Mouse (Mus musculus) liver, adult 2 months (tissue): ENCODE data around the gene 9930111J21Rik1. TPM values are rescaled to one million over a fixed set of nuclear protein-coding genes. Genes with fewer than 3 reads are reported as not detected.
"Not testable (repeated sequence)": the region's sequence is repeated elsewhere in the genome, so short reads cannot be mapped to it uniquely, and the experiment has no call there.

Source experiments
- DNase-seq: peaks from one replicate; pipeline ENCODE4 v3.0.0-alpha.2; 2011; ENCODE audit warnings: low read depth, low spot score; ENCODE audit errors: extremely low read depth
- H3K27ac ChIP-seq: fragments of 200-500 bp; replicated peaks from 2 replicates; pipeline ENCODE4 v1.5.1; 2012; ENCODE audit warnings: low read depth, mild to moderate bottlenecking, control low read depth, inconsistent platforms, low read length; ENCODE audit not compliant: insufficient read depth
- H3K27me3 ChIP-seq: fragments of 200-500 bp; 2 replicates; pipeline ENCODE4 v1.6.1; 2012; ENCODE audit warnings: mild to moderate bottlenecking, moderate library complexity, low read length, inconsistent platforms; ENCODE audit not compliant: control insufficient read depth, insufficient read depth
- H3K36me3 ChIP-seq: fragments of 200-500 bp; 2 replicates; pipeline ENCODE4 v1.6.1; 2012; ENCODE audit warnings: low read length, inconsistent platforms; ENCODE audit not compliant: control insufficient read depth, insufficient read depth
- H3K4me1 ChIP-seq: fragments of 200-500 bp; 2 replicates; pipeline ENCODE4 v1.6.1; 2011; ENCODE audit warnings: low read length; ENCODE audit not compliant: control insufficient read depth, insufficient read depth
- H3K4me3 ChIP-seq: fragments of 200-500 bp; 2 replicates; pipeline ENCODE4 v1.5.1; 2011; ENCODE audit warnings: low read depth, mild to moderate bottlenecking, control low read depth, low read length, moderate library complexity; ENCODE audit not compliant: insufficient read depth
- H3K79me2 ChIP-seq: fragments of 200-500 bp; 2 replicates; pipeline ENCODE4 v1.6.1; 2012; ENCODE audit warnings: inconsistent platforms, mild to moderate bottlenecking, low read length, moderate library complexity; ENCODE audit not compliant: control insufficient read depth, insufficient read depth
- H3K9ac ChIP-seq: fragments of 200-500 bp; 2 replicates; pipeline ENCODE4 v1.6.1; 2012; ENCODE audit warnings: low read depth, mild to moderate bottlenecking, control low read depth, inconsistent platforms, low read length
- CTCF ChIP-seq: fragments of 200-500 bp; IDR thresholded peaks from 2 replicates; pipeline ENCODE4 v1.5.1; 2011; ENCODE audit warnings: low read depth, low read length, control low read depth
- POLR2A ChIP-seq: fragments of 200-500 bp; IDR thresholded peaks from 2 replicates; pipeline ENCODE4 v1.6.1; 2011; ENCODE audit warnings: low read length, control low read depth; ENCODE audit not compliant: insufficient read depth; ENCODE audit errors: extremely low read depth
- WGBS: fragments of 180-500 bp; shearing (Covaris S2); methylation state at CpG from one replicate; pipeline ENCODE4 v1.1.7; 2018; 5-methylcytosine and 5-hydroxymethylcytosine counted together
- polyA plus RNA-seq: library from polyadenylated mRNA; depleted of rRNA; stranded (reverse); fragments of >200 nt; gene quantifications from 2 replicates; pipeline ENCODE4 v1.2.3, GENCODE M21; 2012
- total RNA-seq: library from RNA; depleted of rRNA; stranded (reverse); fragments of >200 nt; gene quantifications from 2 replicates; pipeline ENCODE4 v1.2.3, GENCODE M21; 2014

The 9930111J21Rik1 gene
- total and polyA plus RNA-seq, 2 experiments = 0.48 to 4.1 TPM

DNA sequence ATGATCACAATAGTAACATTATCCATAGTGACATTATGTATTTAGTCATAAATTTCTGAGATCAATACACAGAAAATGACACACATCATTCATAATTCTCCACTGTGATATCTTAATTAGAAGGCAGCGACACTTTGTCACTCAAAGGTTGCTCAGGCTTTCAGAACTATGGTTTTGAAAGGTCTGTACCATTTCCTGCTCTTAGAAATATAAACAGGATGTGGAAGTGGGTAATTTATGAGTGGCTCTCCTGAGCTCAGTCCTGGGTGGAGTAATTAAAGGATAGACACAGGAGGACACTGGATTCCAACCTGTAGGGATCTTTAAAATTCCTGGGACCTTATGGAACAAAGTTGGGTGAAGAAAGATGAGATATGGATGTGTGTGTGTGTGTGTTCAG lies 45.8 kb downstream of the 9930111J21Rik1 start:
- H3K27ac ChIP-seq = not testable (repeated sequence)

DNA sequence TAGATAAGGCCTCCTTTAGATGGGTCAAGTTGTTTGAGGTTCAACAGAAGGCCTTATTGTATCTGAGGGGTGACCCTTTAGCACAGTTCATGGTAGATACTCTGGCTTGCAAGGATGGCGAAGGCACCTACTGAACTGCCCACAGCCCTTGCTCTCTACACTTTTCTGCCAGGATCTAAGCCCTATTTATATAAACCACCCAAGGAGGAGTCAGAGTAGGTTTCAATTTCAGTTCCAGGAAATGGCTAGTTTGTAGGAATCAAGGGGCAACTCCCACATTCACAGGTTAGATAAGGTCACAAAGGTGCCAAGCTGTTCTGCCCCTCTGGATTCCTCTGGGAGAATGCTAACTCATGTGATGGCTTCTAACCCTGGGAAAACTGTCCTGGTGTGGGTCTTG lies 51.1 kb downstream of the 9930111J21Rik1 start:
- not testable (repeated sequence) for H3K27me3 ChIP-seq, H3K9ac ChIP-seq, H3K36me3 ChIP-seq, DNase-seq, H3K4me1 ChIP-seq, H3K79me2 ChIP-seq, H3K4me3 ChIP-seq, H3K27ac ChIP-seq
- WGBS = 89% methylated on average over 1 of the region's 1 CpGs

More for the DNA sequence above, 45.8 kb downstream of the 9930111J21Rik1 start:
- DNase-seq, H3K9ac ChIP-seq, H3K4me3 ChIP-seq, H3K4me1 ChIP-seq, H3K79me2 ChIP-seq, H3K36me3 ChIP-seq, H3K27me3 ChIP-seq: not testable (repeated sequence)
- WGBS = 89% methylated on average over 1 of the region's 1 CpGs

GRCm38 (mm10) chr11:48926437-48926836 lies 52.8 kb downstream of the 9930111J21Rik1 start:
- not testable (repeated sequence) for H3K9ac ChIP-seq, H3K36me3 ChIP-seq, H3K79me2 ChIP-seq, H3K27ac ChIP-seq, H3K4me3 ChIP-seq, H3K4me1 ChIP-seq, DNase-seq, H3K27me3 ChIP-seq

GRCm38 (mm10) chr11:48923818-48924217 lies 55.4 kb downstream of the 9930111J21Rik1 start:
- H3K4me3 ChIP-seq, H3K36me3 ChIP-seq, H3K27ac ChIP-seq, H3K79me2 ChIP-seq, DNase-seq, H3K4me1 ChIP-seq, H3K9ac ChIP-seq, H3K27me3 ChIP-seq: not testable (repeated sequence)
- 80% methylated on average over 5 of the region's 5 CpGs for WGBS

DNA sequence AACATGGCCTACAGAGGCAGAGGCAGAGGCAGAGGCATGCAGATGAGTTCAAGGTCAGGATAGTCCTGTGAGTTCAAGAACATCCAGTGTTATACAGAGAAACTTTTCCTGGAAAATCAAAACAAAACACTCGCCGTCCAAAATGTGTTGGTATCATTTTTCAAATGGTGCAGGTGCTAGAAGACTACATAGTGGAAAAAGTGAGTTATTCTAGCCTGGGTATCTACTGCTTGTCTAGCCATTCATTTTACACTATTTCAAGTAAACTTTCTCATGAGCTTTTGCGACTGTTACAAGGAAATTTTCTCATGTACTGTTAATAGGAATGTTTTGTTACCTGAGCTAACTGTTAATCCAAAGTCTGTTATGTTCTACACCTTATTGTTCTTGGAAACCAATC lies 60.8 kb downstream of the 9930111J21Rik1 start:
- Histone ChIP-seq H3K36me3 (no peaks in the 10 kb centered on the region), H3K79me2 (no peaks in the 10 kb centered on the region), H3K4me3 (no peak overlapping the region), H3K27ac (no peak overlapping the region), H3K4me1 (peaks cover 4% of the 10 kb centered on the region; the same call in 1 of the 2 replicates), H3K9ac (no peak overlapping the region), H3K27me3 (no peaks in the 10 kb centered on the region)
- 89% methylated on average over 3 of the region's 3 CpGs for WGBS
- no peak for DNase-seq
- TF ChIP-seq CTCF = no peak
- no peak for TF ChIP-seq POLR2A

DNA sequence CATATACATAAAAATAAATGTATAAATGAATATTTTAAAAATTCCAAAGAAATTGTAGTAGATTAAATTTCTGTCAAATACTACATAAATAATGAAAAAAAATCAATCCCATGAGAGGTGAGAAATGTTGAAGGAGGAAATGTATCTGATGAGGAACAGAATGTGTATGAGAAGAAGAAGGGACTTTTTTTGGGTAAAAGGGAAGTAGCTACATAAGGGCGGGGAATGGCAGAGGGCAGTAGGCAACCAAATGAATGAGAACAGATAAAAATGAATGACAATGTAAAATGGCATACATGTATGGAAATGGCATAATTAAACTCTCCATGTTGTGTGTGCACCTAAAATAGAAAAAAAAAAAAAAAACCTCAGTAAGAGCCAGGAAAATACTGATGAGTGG lies 65.6 kb downstream of the 9930111J21Rik1 start:
- peaks cover 2% of the 10 kb centered on the region; the same call in 1 of the 2 replicates for H3K4me1 ChIP-seq
- TF ChIP-seq CTCF (no peak), POLR2A (no peak)
- no peak overlapping the region for H3K4me3 ChIP-seq
- H3K79me2 ChIP-seq = no peaks in the 10 kb centered on the region
- H3K36me3 ChIP-seq = no peaks in the 10 kb centered on the region
- H3K27me3 ChIP-seq = no peaks in the 10 kb centered on the region
- H3K27ac ChIP-seq = no peak overlapping the region
- no peak overlapping the region for H3K9ac ChIP-seq
- 88% methylated on average over 1 of the region's 1 CpGs for WGBS
- DNase-seq = no peak

GRCm38 (mm10) chr11:48908459-48908858 lies 70.7 kb downstream of the 9930111J21Rik1 start:
- Histone ChIP-seq H3K79me2 (no peaks in the 10 kb centered on the region), H3K9ac (no peak overlapping the region), H3K4me3 (no peak overlapping the region), H3K4me1 (no peaks in the 10 kb centered on the region), H3K36me3 (no peaks in the 10 kb centered on the region), H3K27ac (no peak overlapping the region), H3K27me3 (no peaks in the 10 kb centered on the region)
- TF ChIP-seq CTCF (no peak), POLR2A (no peak)
- DNase-seq = no peak
- 38% methylated on average over 1 of the region's 1 CpGs for WGBS
